Mouse (Mus musculus): ENCODE data around the gene Ndufab1. TPM values are rescaled to one million over a fixed set of nuclear protein-coding genes. Genes with fewer than 3 reads are reported as not detected.

The Ndufab1 gene
- polyA plus RNA-seq (2012; rRNA removed) = 150 and 268 TPM in 2 replicates

DNA sequence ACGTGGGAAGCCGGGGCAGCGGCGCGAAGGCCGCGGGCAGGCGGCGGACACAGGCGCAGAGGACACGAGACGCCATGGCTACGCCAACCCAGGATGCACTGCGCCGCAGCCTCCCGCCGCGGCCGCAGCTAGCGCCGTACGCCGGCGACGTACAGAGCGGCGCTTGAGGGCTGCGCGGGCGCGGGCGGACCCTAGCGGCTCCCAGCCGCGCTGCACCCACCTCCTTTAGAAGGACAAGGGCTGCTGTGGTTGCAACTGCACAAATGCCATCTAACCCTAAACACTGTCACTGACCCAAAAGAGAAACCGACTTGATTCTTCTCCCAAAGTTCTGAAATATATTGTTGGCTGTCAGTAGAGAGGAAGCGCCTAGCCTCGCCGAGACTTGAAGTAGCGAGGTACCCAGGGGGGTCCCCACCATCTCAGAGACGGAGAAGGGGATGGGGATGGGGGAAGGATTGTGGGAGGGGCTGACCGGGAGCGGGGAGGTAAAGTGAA is at the start of gene Ndufab1:
Gene Ndufab1 (minus strand): TSS at position 140 of the 498 bp plus-strand sequence.
- peak; percentile 78 for DNase-seq
- peaks cover 11% of the 10 kb centered on the region for H3K4me1 ChIP-seq (ENCODE audit: control insufficient read depth, insufficient read depth, low read length)
- H3K4me3 ChIP-seq (replicated peaks; ENCODE audit: extremely low read depth, low read depth, low read length) = peak within 1 kb of the TSS; percentile 67
- WGBS = under 1% methylated on average over 43 of the region's 43 CpGs
- peak; percentile 55 for TF ChIP-seq CTCF (IDR thresholded peaks at IDR 0.05; ENCODE audit: insufficient read depth, low read length)
- no peak for TF ChIP-seq POLR2A (IDR thresholded peaks at IDR 0.05; ENCODE audit: borderline replicate concordance, extremely low read depth, low read depth, low read length)

DNA sequence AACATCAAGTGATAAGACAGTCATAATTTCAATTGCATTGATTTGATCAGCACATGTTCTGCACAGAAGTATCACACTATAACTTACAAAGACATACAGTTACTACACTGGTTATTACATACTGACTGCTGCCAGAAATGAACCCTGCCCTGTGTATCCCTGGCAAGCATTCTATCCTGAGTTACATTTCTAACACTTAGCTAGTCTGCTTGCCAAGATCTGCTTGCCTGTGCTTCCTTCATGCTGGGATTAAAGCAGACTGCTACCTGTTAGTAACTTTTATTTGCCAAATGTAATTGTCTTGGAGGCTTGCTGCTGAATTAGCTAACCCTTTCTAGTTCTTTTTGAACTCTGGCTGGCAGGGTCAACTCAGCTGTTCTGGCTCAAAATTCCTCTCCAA is 39.3 kb upstream of the Ndufab1 start:
- Histone ChIP-seq H3K4me3 (replicated peaks; ENCODE audit: extremely low read depth, low read depth, low read length) (no peak overlapping the region), H3K4me1 (ENCODE audit: control insufficient read depth, insufficient read depth, low read length) (no peaks in the 10 kb centered on the region)
- no peak for DNase-seq
- TF ChIP-seq CTCF (IDR thresholded peaks at IDR 0.05; ENCODE audit: insufficient read depth, low read length) (no peak), POLR2A (IDR thresholded peaks at IDR 0.05; ENCODE audit: borderline replicate concordance, extremely low read depth, low read depth, low read length) (no peak)

DNA sequence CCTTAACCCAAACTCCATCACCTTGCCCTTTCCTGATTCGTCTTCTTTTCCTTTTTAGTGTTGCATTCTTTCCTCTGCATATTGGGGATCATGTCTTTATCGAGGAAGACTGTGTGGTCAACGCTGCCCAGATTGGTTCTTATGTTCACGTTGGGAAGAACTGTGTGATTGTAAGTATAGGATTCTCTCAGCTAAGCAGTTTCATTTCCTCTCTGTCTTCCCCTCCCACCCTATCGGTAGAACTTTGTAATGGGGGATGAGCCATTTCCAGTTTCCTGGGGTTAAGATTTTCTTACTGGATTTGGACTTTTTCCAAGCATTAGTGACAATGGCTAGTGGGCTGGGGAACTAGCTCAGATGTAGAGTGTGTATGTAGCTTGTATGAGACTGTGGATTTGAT is 36.5 kb upstream of the Ndufab1 start:
- 76% methylated on average over 5 of the region's 5 CpGs for WGBS
- Histone ChIP-seq H3K4me1 (ENCODE audit: control insufficient read depth, insufficient read depth, low read length) (no peaks in the 10 kb centered on the region; the same call in 1 of the 2 replicates), H3K4me3 (replicated peaks; ENCODE audit: extremely low read depth, low read depth, low read length) (no peak overlapping the region)
- TF ChIP-seq POLR2A (IDR thresholded peaks at IDR 0.05; ENCODE audit: borderline replicate concordance, extremely low read depth, low read depth, low read length) (no peak), CTCF (IDR thresholded peaks at IDR 0.05; ENCODE audit: insufficient read depth, low read length) (no peak)
- no peak for DNase-seq

DNA sequence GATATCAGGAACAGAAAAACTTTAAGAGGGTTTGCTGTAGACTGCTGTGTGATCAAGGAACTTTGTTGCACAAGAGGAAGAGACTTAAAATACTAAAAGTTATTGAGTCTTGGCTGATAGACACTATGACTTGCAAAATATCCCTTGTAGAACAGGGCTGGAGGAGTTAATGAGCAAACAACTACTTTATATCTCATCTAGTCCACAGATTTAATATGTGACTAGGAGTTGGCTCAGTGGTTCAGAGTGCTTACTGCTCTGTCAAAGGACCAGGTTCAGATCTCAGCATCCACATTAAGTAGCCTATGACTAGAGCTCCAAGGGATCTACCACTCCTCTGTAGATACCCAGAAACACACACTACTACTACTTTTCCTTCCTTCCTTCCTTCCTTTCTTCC is 35.4 kb upstream of the Ndufab1 start:
- TF ChIP-seq CTCF (IDR thresholded peaks at IDR 0.05; ENCODE audit: insufficient read depth, low read length) = no peak
- no peak for TF ChIP-seq POLR2A (IDR thresholded peaks at IDR 0.05; ENCODE audit: borderline replicate concordance, extremely low read depth, low read depth, low read length)
- no peaks in the 10 kb centered on the region; the same call in 1 of the 2 replicates for H3K4me1 ChIP-seq (ENCODE audit: control insufficient read depth, insufficient read depth, low read length)
- no peak for DNase-seq
- no peak overlapping the region for H3K4me3 ChIP-seq (replicated peaks; ENCODE audit: extremely low read depth, low read depth, low read length)

DNA sequence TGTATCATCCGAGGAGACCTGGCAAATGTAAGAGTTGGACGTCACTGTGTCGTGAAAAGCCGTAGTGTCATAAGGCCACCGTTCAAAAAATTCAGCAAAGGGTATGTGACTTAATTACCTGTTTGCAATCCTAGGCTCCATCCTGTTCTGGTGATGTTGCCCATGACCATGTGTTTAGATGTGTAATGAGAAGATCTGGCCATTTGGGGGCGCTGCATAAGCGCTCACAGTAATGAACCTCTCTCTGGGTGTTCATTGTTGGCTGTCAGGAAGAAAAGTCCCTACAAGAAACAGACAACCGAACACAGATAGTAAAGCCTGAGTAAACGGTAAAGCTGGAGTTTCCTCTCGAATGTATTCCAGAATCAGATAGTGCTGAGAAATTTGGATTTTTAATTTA is 33.4 kb upstream of the Ndufab1 start:
- Histone ChIP-seq H3K4me1 (ENCODE audit: control insufficient read depth, insufficient read depth, low read length) (no peaks in the 10 kb centered on the region; the same call in 1 of the 2 replicates), H3K4me3 (replicated peaks; ENCODE audit: extremely low read depth, low read depth, low read length) (no peak overlapping the region)
- DNase-seq = no peak
- no peak for TF ChIP-seq POLR2A (IDR thresholded peaks at IDR 0.05; ENCODE audit: borderline replicate concordance, extremely low read depth, low read depth, low read length)
- no peak for TF ChIP-seq CTCF (IDR thresholded peaks at IDR 0.05; ENCODE audit: insufficient read depth, low read length)
- 73% methylated on average over 10 of the region's 10 CpGs for WGBS

DNA sequence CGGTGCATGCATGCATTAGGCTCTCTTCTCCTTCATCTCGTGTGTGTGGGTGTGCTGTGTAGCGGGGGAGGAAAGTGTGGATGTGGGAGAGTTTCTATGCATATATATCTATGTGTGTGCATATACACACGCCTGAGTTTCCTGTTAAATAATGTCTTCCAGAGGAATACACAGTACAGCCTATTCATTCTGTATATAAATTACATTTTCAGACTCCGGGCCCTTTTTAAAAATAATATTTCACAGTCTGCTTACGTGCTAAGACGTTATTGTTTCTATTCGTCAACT is 31.6 kb upstream of the Ndufab1 start:
- Histone ChIP-seq H3K4me3 (replicated peaks; ENCODE audit: extremely low read depth, low read depth, low read length) (peak overlapping the region; percentile 68), H3K4me1 (ENCODE audit: control insufficient read depth, insufficient read depth, low read length) (no peaks in the 10 kb centered on the region; the same call in 1 of the 2 replicates)
- WGBS = 13% methylated on average over 8 of the region's 8 CpGs
- TF ChIP-seq CTCF (IDR thresholded peaks at IDR 0.05; ENCODE audit: insufficient read depth, low read length) (no peak), POLR2A (IDR thresholded peaks at IDR 0.05; ENCODE audit: borderline replicate concordance, extremely low read depth, low read depth, low read length) (no peak)
- DNase-seq = no peak

DNA sequence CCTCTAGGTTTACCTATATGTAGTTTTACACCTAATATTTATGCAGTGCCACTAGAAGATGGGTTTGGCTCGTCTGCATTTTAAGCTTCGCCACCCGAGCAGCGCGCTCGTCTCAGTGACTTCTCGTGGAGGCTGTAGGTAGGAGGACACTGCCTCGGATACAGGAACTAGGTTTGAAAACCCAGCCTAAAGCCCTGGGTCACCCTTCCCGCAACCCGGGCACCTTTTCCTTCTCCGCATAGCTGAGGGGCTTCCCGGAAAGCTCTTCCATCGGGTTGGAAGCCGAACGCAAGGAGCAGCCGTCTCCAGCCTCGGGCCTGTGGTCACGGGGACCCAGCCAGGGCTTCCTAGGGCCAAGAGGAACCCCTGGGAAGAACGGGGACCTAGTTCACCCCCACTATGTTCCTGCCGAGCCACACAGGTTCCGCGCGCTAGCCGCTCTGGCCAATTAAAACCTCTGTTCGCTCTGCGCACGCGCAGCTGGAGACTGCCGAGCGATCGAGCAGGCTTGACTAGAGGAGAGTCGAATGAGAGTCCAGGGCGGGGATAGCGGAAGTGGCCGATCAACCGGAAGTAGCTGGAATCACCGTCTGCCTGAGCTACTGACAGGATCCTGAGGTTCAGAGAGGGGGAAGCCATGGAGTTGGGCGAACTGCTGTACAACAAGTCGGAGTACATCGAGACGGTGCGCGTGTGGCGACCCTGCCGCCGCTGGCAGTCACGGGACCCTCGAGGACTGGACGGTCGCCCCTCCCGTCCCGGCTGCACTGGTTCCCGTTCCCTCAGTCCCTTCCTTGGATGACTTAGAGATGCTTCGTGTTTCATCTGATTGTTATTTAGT is 31.0 kb upstream of the Ndufab1 start, which contains the start of the genes Palb2 and Dctn5:
Gene Palb2 (minus strand): TSS at position 489 of the 841 bp plus-strand sequence.
Gene Dctn5 (plus strand): TSS at position 545 of the 841 bp plus-strand sequence.
- under 1% methylated on average over 54 of the region's 54 CpGs for WGBS

DNA sequence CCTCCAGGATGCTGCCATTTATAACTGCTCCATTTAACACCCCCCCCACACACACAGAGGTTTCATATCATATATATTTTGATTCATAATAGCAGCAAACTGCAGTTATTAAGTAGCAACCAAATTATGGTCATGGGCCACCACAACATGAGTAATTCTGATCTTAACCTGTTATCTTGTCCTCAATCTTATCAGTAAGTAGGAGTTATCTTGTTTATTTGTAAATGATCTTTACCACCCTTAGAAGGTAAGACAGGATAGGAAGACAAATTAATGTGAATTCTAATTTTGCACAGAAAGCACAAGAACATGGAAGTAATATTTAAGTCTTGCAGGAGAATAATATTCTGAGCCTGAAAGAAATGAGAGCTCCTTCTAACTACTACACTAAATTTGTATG is 30.1 kb upstream of the Ndufab1 start:
- TF ChIP-seq POLR2A (IDR thresholded peaks at IDR 0.05; ENCODE audit: borderline replicate concordance, extremely low read depth, low read depth, low read length) (no peak), CTCF (IDR thresholded peaks at IDR 0.05; ENCODE audit: insufficient read depth, low read length) (no peak)
- H3K4me3 ChIP-seq (replicated peaks; ENCODE audit: extremely low read depth, low read depth, low read length) = no peak overlapping the region
- no peaks in the 10 kb centered on the region; the same call in 1 of the 2 replicates for H3K4me1 ChIP-seq (ENCODE audit: control insufficient read depth, insufficient read depth, low read length)
- no peak for DNase-seq

More for the DNA sequence above, 31.0 kb upstream of the Ndufab1 start, which contains the start of the genes Palb2 and Dctn5:
- H3K4me1 ChIP-seq (ENCODE audit: control insufficient read depth, insufficient read depth, low read length) = no peaks in the 10 kb centered on the region; the same call in 1 of the 2 replicates
- peak within 1 kb of the TSS; percentile 78 for H3K4me3 ChIP-seq (replicated peaks; ENCODE audit: extremely low read depth, low read depth, low read length)
- TF ChIP-seq POLR2A (IDR thresholded peaks at IDR 0.05; ENCODE audit: borderline replicate concordance, extremely low read depth, low read depth, low read length) (peak; percentile 75; the same call in 1 of the 2 replicates), CTCF (IDR thresholded peaks at IDR 0.05; ENCODE audit: insufficient read depth, low read length) (no peak)
- peak; percentile 98 for DNase-seq

DNA sequence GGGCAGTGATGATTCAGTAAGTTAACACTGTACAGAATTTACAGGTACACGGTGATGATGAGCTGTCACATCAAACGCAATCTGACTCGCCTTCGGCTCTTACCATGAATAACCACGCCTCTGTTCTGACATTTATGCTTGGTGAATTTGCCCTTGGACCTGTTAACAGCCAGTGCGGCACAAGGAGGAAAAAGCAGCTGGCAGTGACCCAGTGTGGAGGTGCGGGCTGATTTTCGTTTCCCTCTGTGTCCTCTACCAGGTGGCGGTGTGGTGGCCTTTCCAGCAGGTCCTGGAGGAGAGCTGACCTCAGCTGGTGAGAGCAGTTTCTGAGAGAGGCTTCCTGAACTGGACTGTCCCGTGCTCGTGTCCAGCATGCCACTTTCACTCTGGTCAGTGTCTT is 25.3 kb upstream of the Ndufab1 start:
- no peaks in the 10 kb centered on the region for H3K4me1 ChIP-seq (ENCODE audit: control insufficient read depth, insufficient read depth, low read length)
- 94% methylated on average over 11 of the region's 11 CpGs for WGBS
- no peak for DNase-seq
- no peak for TF ChIP-seq CTCF (IDR thresholded peaks at IDR 0.05; ENCODE audit: insufficient read depth, low read length)
- TF ChIP-seq POLR2A (IDR thresholded peaks at IDR 0.05; ENCODE audit: borderline replicate concordance, extremely low read depth, low read depth, low read length) = no peak
- no peak overlapping the region for H3K4me3 ChIP-seq (replicated peaks; ENCODE audit: extremely low read depth, low read depth, low read length)

DNA sequence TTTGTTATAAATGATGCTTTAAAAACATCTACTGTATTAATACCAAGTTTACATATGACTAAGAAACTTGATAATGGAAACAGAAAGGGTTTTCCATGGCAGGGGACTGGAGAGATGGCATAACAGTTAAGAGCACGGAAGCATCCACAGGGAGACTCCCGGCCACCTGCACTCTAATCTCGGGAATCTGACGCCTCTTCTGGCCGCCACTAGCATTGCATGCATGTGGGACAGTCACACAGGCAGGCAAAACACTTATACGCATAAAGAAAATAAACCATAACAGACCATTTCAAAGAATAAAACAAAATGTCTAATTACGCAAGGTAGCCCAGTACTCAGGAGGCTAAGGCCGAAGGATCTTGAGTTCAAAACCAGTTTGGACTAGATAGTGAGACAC is 23.9 kb upstream of the Ndufab1 start:
- WGBS = 75% methylated on average over 8 of the region's 8 CpGs
- TF ChIP-seq CTCF (IDR thresholded peaks at IDR 0.05; ENCODE audit: insufficient read depth, low read length) (no peak), POLR2A (IDR thresholded peaks at IDR 0.05; ENCODE audit: borderline replicate concordance, extremely low read depth, low read depth, low read length) (no peak)
- no peak for DNase-seq
- no peaks in the 10 kb centered on the region for H3K4me1 ChIP-seq (ENCODE audit: control insufficient read depth, insufficient read depth, low read length)
- H3K4me3 ChIP-seq (replicated peaks; ENCODE audit: extremely low read depth, low read depth, low read length) = no peak overlapping the region

Data from lung, adult 2 months (tissue).